ENCODE assay signal across 17 mouse cellular contexts in genomic region chr10:77231861-77232755, GRCm38 (mm10). TPM values are rescaled to one million over a fixed set of nuclear protein-coding genes. Genes with fewer than 3 reads are reported as not detected.
DNase-seq lines count a peak whose midpoint lies in the region; ATAC-seq and TF ChIP-seq lines count a peak whose summit lies in the region.
"Had no signal": no experiment of that assay in that cellular context is flagged by ENCODE, and none has a peak within 500 bp of the region (broad histone marks: within the 10 kb centered on the region; RNA-seq: fewer than 3 reads in every experiment).

No protein-coding gene starts in this region.

- peak; percentile 40 for ATAC-seq in heart, embryonic 12.5 days (ENCODE audit: insufficient number of reproducible peaks, low FRiP score)
- peak; percentile 79 for ATAC-seq in megakaryocyte progenitor cell, adult 5-6 weeks (replicated peaks; ENCODE audit: poor library complexity)
- ATAC-seq in hindbrain, embryonic 11.5 days (ENCODE audit: low FRiP score): no peak

- H3K27ac ChIP-seq in heart, embryonic 12.5 days (ENCODE audit: poor library complexity, severe bottlenecking): no peak overlapping the region
- H3K27ac ChIP-seq in thymus, adult 2 months (ENCODE audit: control insufficient read depth, insufficient read depth, low read length): no peak overlapping the region
- no peak overlapping the region for H3K27ac ChIP-seq in hindbrain, embryonic 11.5 days (ENCODE audit: low read depth, low read length)

- peaks cover 57% of the 10 kb centered on the region for H3K4me1 ChIP-seq in heart, embryonic 12.5 days (replicated peaks)
- H3K4me1 ChIP-seq in thymus, adult 2 months (replicated peaks; ENCODE audit: control insufficient read depth, insufficient read depth, low read length): no peaks in the 10 kb centered on the region
- no peaks in the 10 kb centered on the region for H3K4me1 ChIP-seq in hindbrain, embryonic 11.5 days (replicated peaks; ENCODE audit: control insufficient read depth, insufficient read depth, low read length)

- no peak overlapping the region for H3K9ac ChIP-seq in heart, embryonic 12.5 days
- no peak overlapping the region for H3K9ac ChIP-seq in hindbrain, embryonic 11.5 days (ENCODE audit: low read depth, low read length)
- H3K9ac ChIP-seq: lung, embryonic 14.5 days had no signal

- H3K4me2 ChIP-seq in heart, embryonic 12.5 days: no peak overlapping the region
- no peak overlapping the region for H3K4me2 ChIP-seq in hindbrain, embryonic 11.5 days (replicated peaks; ENCODE audit: low read depth, low read length)
- H3K4me2 ChIP-seq: lung, embryonic 14.5 days; midbrain, embryonic 11.5 days had no signal

- no peaks in the 10 kb centered on the region for H3K9me3 ChIP-seq in heart, embryonic 12.5 days (replicated peaks)
- no peaks in the 10 kb centered on the region for H3K9me3 ChIP-seq in hindbrain, embryonic 11.5 days (ENCODE audit: control insufficient read depth, low read length)

- H3K4me3 ChIP-seq in heart, embryonic 12.5 days: no peak overlapping the region
- no peak overlapping the region for H3K4me3 ChIP-seq in thymus, adult 2 months (ENCODE audit: control insufficient read depth, insufficient read depth, low read length)
- no peak overlapping the region for H3K4me3 ChIP-seq in hindbrain, embryonic 11.5 days (ENCODE audit: low read depth, low read length)

- H3K36me3 ChIP-seq in heart, embryonic 12.5 days: no peaks in the 10 kb centered on the region
- no peaks in the 10 kb centered on the region for H3K36me3 ChIP-seq in thymus, adult 2 months (ENCODE audit: control insufficient read depth, insufficient read depth, low read length)
- H3K36me3 ChIP-seq in hindbrain, embryonic 11.5 days (ENCODE audit: control insufficient read depth, insufficient read depth, low read length): no peaks in the 10 kb centered on the region

- DNase-seq in heart, adult 8-10 months (ENCODE audit: low spot score): no peak
- peak; percentile 73 for DNase-seq in MEL-GATA-1-ER (ENCODE audit: extremely low read depth, low read depth)
- peak; percentile 91 for DNase-seq in liver
- DNase-seq in thymus, adult 2 months: no peak
- no peak for DNase-seq in hindbrain, embryonic 11.5 days (ENCODE audit: low spot score)
- DNase-seq in ovary, adult 18-20 months (ENCODE audit: low spot score): no peak
- DNase-seq: cerebellum, adult 9-11 months; gastrocnemius, postnatal 36 days; heart, postnatal 10 days; kidney, postnatal 25 days; left cerebral cortex, postnatal 4 days; lung, embryonic 14.5 days; right cerebral cortex, postnatal 25 days; thymus, postnatal 4 days had no signal

- TF ChIP-seq POLR2A in thymus, adult 2 months (IDR thresholded peaks at IDR 0.05; ENCODE audit: control insufficient read depth, extremely low read depth, insufficient read depth, low read length, poor library complexity): no peak

- no peak for TF ChIP-seq CTCF in thymus, adult 2 months (IDR thresholded peaks at IDR 0.05; ENCODE audit: borderline replicate concordance, control insufficient read depth, extremely low read depth, insufficient read depth, low read length, poor library complexity)

- no peaks in the 10 kb centered on the region for H3K27me3 ChIP-seq in heart, embryonic 12.5 days (replicated peaks)
- H3K27me3 ChIP-seq in thymus, adult 2 months (ENCODE audit: control insufficient read depth, insufficient read depth, low read length): no peaks in the 10 kb centered on the region
- H3K27me3 ChIP-seq in hindbrain, embryonic 11.5 days (ENCODE audit: control insufficient read depth, insufficient read depth, low read length): no peaks in the 10 kb centered on the region

- WGBS in heart, embryonic 12.5 days: 41% methylated on average over 16 of the region's 16 CpGs
- 81% methylated on average over 16 of the region's 16 CpGs for WGBS in thymus, adult 2 months
- WGBS in hindbrain, embryonic 11.5 days: 73% methylated on average over 16 of the region's 16 CpGs

RNA-seq across cellular contexts. Expression of gene Pofut2, which starts 26.9 kb away (rescaled TPM):
- polyA plus RNA-seq in heart, embryonic 12.5 days (2016; fragmentation: Nextera tagmentation; extraction: Ambion mirVana): 131 and 135 TPM in 2 replicates
- total RNA-seq in heart, adult 8-10 months (2022): 10 to 100 TPM; 42.1 to 48.1 (median 45.9) TPM
- total RNA-seq in megakaryocyte progenitor cell, adult 5-6 weeks (2015): 11.5 and 12.0 TPM in 2 replicates
- 15.0 and 15.8 TPM in 2 replicates for total RNA-seq in megakaryocyte progenitor cell, adult 5-6 weeks (2017)
- polyA plus RNA-seq in thymus, adult 2 months (2012; rRNA removed): 50.4 and 60.0 TPM in 2 replicates
- polyA plus RNA-seq in hindbrain, embryonic 11.5 days (2014; fragmentation: Nextera tagmentation; extraction: Ambion mirVana): 68.4 and 72.6 TPM in 2 replicates

Comparison
In these comparisons a context has a peak if more than half of its experiments do, and no peak if none do; other contexts are left out.
1. DNase-seq: peak in MEL-GATA-1-ER (single experiment) and liver (single experiment); none in heart, adult 8-10 months (single experiment), thymus, adult 2 months (single experiment), hindbrain, embryonic 11.5 days (single experiment) and ovary, adult 18-20 months (single experiment).